Mouse (Mus musculus) forebrain, postnatal 0 days (tissue): Measurements from ENCODE around the gene Pi4kb. TPM values are rescaled to one million over a fixed set of nuclear protein-coding genes. Genes with fewer than 3 reads are reported as not detected.
"Not testable (repeated sequence)": the region's sequence is repeated elsewhere in the genome, so short reads cannot be mapped to it uniquely, and the experiment has no call there.

Experiments used
- ATAC-seq: fragments of 200-750 bp; cut with Nextera tagmentation; 2 replicates; pipeline ENCODE4 v1.8.0; 2017; ENCODE audit warnings: mild to moderate bottlenecking, moderate library complexity
- DNase-seq: peaks from one replicate; pipeline ENCODE4 v3.0.0-alpha.2; 2015
- H3K27ac ChIP-seq: fragments of 300-500 bp; sonication (generic); 2 replicates; pipeline ENCODE4 v1.5.1; 2014; ENCODE audit warnings: low read depth, mild to moderate bottlenecking, antibody characterized with exemption, low read length, moderate library complexity, mixed read lengths
- H3K27me3 ChIP-seq: fragments of 300-500 bp; sonication (generic); 2 replicates; pipeline ENCODE4 v1.6.1; 2014; ENCODE audit warnings: mild to moderate bottlenecking, low read length, mixed read lengths; ENCODE audit not compliant: insufficient read depth
- H3K36me3 ChIP-seq: fragments of 300-500 bp; sonication (generic); 2 replicates; pipeline ENCODE4 v1.6.1; 2014; ENCODE audit warnings: mild to moderate bottlenecking, moderate library complexity; ENCODE audit not compliant: insufficient read depth
- H3K4me1 ChIP-seq: fragments of 300-500 bp; sonication (generic); 2 replicates; pipeline ENCODE4 v1.6.1; 2014; ENCODE audit warnings: antibody characterized with exemption; ENCODE audit not compliant: insufficient read depth
- H3K4me2 ChIP-seq: fragments of 300-500 bp; sonication (generic); 2 replicates; pipeline ENCODE4 v1.6.1; 2014; ENCODE audit warnings: low read depth, mild to moderate bottlenecking, moderate library complexity
- H3K4me3 ChIP-seq: fragments of 300-500 bp; sonication (generic); 2 replicates; pipeline ENCODE4 v1.5.1; 2014; ENCODE audit warnings: low read depth, low read length, mixed read lengths
- H3K9ac ChIP-seq: fragments of 300-500 bp; sonication (generic); 2 replicates; pipeline ENCODE4 v1.6.1; 2014; ENCODE audit warnings: mild to moderate bottlenecking
- H3K9me3 ChIP-seq: fragments of 300-500 bp; sonication (generic); 2 replicates; pipeline ENCODE4 v1.6.1; 2016; ENCODE audit warnings: low read length
- CTCF ChIP-seq: sonication (generic); IDR thresholded peaks from 2 replicates; pipeline ENCODE4 v1.5.1; 2016; ENCODE audit warnings: antibody characterized with exemption, control low read depth, low read depth
- WGBS: fragments of 180-500 bp; shearing (Covaris S2); extraction: QIAGEN DNeasy Blood & Tissue Kit; methylation state at CpG from one replicate; pipeline ENCODE4 v1.1.7; 2014; 5-methylcytosine and 5-hydroxymethylcytosine counted together
- polyA plus RNA-seq: library from polyadenylated mRNA; unstranded; fragments of >200 nt; fragmentation: Nextera tagmentation; extraction: Ambion mirVana; gene quantifications from 2 replicates; pipeline ENCODE4 v1.2.1, GENCODE M21; 2015
- total RNA-seq: library from RNA; depleted of rRNA; stranded (reverse); fragments of >200 nt; gene quantifications from 2 replicates; pipeline ENCODE4 v1.2.3, GENCODE M21; 2014

Gene Pi4kb
- total and polyA plus RNA-seq, 2 experiments from 2014 or later, result 24.6 to 79.8 TPM

GRCm38 (mm10) chr3:95027057-95027645 is 52.6 kb downstream of the Pi4kb start:
- Histone ChIP-seq H3K4me3 (no peak overlapping the region), H3K9ac (no peak overlapping the region), H3K4me2 (no peak overlapping the region), H3K4me1 (no peaks in the 10 kb centered on the region), H3K27me3 (no peaks in the 10 kb centered on the region), H3K36me3 (peaks cover 23% of the 10 kb centered on the region), H3K27ac (no peak overlapping the region), H3K9me3 (no peaks in the 10 kb centered on the region)
- DNase-seq (no peak), ATAC-seq (no peak)
- no peak for TF ChIP-seq CTCF
- 52% methylated on average over 5 of the region's 5 CpGs for WGBS

- Histone ChIP-seq H3K36me3 (peaks cover 27% of the 10 kb centered on the region), H3K4me3 (no peak overlapping the region), H3K4me2 (no peak overlapping the region), H3K9ac (no peak overlapping the region), H3K9me3 (no peaks in the 10 kb centered on the region), H3K27ac (no peak overlapping the region), H3K27me3 (no peaks in the 10 kb centered on the region), H3K4me1 (no peaks in the 10 kb centered on the region)
- TF ChIP-seq CTCF, result no peak
- ATAC-seq, result peak; percentile 72
- DNase-seq, result peak; percentile 64
- 58% methylated on average over 5 of the region's 5 CpGs for WGBS
Measured at GRCm38 (mm10) chr3:95027701-95028100, 53.2 kb downstream of the Pi4kb start.

- H3K9ac ChIP-seq, result no peak overlapping the region
- no peaks in the 10 kb centered on the region for H3K9me3 ChIP-seq
- no peak overlapping the region for H3K27ac ChIP-seq
- no peaks in the 10 kb centered on the region for H3K4me1 ChIP-seq
- no peak for DNase-seq
- no peak for ATAC-seq
- no peak overlapping the region for H3K4me3 ChIP-seq
- WGBS, result 87% methylated on average over 3 of the region's 3 CpGs
- peaks cover 36% of the 10 kb centered on the region for H3K36me3 ChIP-seq
- no peak for TF ChIP-seq CTCF
- no peaks in the 10 kb centered on the region for H3K27me3 ChIP-seq
- H3K4me2 ChIP-seq, result no peak overlapping the region
Measured at GRCm38 (mm10) chr3:95028603-95029002, 54.1 kb downstream of the Pi4kb start.

- not testable (repeated sequence) for H3K9me3 ChIP-seq, DNase-seq, H3K4me3 ChIP-seq, ATAC-seq, H3K4me2 ChIP-seq, H3K4me1 ChIP-seq, H3K27ac ChIP-seq, H3K27me3 ChIP-seq, H3K9ac ChIP-seq
- H3K36me3 ChIP-seq, result peaks cover 44% of the 10 kb centered on the region
- WGBS, result 78% methylated on average over 3 of the region's 3 CpGs
Measured at GRCm38 (mm10) chr3:95029291-95029827, 54.8 kb downstream of the Pi4kb start.

- Histone ChIP-seq H3K4me3 (no peak overlapping the region), H3K27me3 (no peaks in the 10 kb centered on the region), H3K4me1 (no peaks in the 10 kb centered on the region), H3K4me2 (no peak overlapping the region), H3K9ac (no peak overlapping the region), H3K27ac (no peak overlapping the region), H3K36me3 (peaks cover 50% of the 10 kb centered on the region), H3K9me3 (no peaks in the 10 kb centered on the region)
- ATAC-seq (no peak), DNase-seq (no peak)
- peak; percentile 33; the same call in 1 of the 2 replicates for TF ChIP-seq CTCF
- 79% methylated on average over 3 of the region's 3 CpGs for WGBS
Measured at GRCm38 (mm10) chr3:95029953-95030352, 55.4 kb downstream of the Pi4kb start.

- no peak for TF ChIP-seq CTCF
- Histone ChIP-seq H3K9ac (peak overlapping the region; percentile 74), H3K9me3 (no peaks in the 10 kb centered on the region), H3K4me1 (peaks cover 6% of the 10 kb centered on the region; the same call in 1 of the 2 replicates), H3K4me2 (peak overlapping the region; percentile 58), H3K36me3 (peaks cover under 1% of the 10 kb centered on the region; the same call in 1 of the 2 replicates), H3K4me3 (peak overlapping the region; percentile 86), H3K27ac (no peak overlapping the region), H3K27me3 (no peaks in the 10 kb centered on the region)
- 14% methylated on average over 3 of the region's 3 CpGs for WGBS
- no peak for ATAC-seq
- no peak for DNase-seq
Measured at GRCm38 (mm10) chr3:95041625-95042024, 67.1 kb downstream of the Pi4kb start.

- Histone ChIP-seq H3K27me3 (no peaks in the 10 kb centered on the region), H3K4me1 (peaks cover 6% of the 10 kb centered on the region; the same call in 1 of the 2 replicates), H3K4me2 (peak within 1 kb of the TSS; percentile 58), H3K9ac (peak within 1 kb of the TSS; percentile 74), H3K27ac (peak within 1 kb of the TSS; percentile 71), H3K36me3 (no peaks in the 10 kb centered on the region; the same call in 1 of the 2 replicates), H3K4me3 (peak within 1 kb of the TSS; percentile 86), H3K9me3 (no peaks in the 10 kb centered on the region)
- ATAC-seq (peak; percentile 100), DNase-seq (peak; percentile 97)
- under 1% methylated on average over 36 of the region's 36 CpGs for WGBS
- no peak for TF ChIP-seq CTCF
Measured at GRCm38 (mm10) chr3:95042166-95042837, 67.8 kb downstream of the Pi4kb start, which contains the start of gene Psmd4. Psmd4 (minus strand) TSS chr3:95042614.
